Mouse (Mus musculus) 3134 (cell line): ENCODE results near the gene Acbd4.

Experiments
- DNase-seq: peaks from one replicate; pipeline ENCODE4 v3.0.0-alpha.2; 2011; ENCODE audit warnings: low spot score; ENCODE audit not compliant: insufficient read length; ENCODE audit errors: extremely low read depth

The Acbd4 gene

DNA sequence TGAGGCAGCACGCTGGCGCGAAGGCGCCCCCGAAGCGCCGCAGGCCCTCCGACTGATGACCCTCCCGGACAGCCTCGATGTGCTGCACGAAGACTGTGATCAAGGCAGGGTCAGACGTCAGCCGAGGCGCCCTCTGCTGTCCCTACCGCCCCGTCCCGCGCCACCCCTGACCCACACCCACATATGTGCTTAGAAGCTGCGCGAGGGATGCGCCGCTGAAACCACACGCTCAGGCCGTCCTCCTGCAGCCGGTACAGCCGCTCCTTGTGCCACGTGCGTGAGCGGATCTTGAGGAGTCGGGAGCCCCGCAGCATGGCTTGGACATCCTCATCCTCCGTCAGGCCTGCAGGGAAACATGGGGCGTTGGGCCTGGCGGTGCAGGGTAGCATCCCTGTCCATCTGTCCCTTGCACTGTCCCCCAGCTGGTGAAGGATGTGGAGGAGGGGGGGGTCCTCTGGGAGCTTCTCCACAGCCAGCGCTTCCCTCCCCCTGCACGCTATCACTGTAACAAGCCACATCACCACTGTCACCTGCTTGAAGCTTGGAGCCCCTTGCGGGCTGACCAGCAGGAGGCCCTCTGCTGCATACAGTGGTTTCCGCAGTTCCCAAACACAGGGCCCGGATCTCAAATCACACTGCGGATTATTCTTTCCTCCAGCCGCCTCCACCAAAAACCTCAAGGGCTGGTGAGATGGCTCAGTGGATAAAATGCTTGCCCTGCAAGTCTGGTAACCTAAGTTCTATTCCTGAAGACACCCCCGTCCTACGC, 21.0 kb upstream of the Acbd4 start:
- no peak for DNase-seq

DNA sequence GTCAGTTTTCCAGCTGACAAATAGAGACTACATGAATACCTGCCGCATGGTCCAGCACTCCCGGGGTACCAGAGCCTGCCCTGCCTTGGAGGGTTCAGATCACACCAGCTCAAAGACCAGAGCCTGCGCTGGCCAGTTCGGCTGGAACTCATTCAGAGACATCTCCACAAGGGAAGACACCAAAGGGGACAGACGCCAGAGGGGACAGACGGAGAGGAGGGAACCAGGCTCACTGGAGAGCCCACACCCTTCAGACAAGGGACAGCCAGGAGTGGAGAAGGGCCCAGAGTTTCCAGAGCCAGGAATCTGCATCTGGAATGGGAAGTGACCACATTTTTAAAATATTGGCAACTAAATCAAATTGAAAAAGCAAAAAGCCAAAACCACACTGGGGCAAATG, 19.9 kb upstream of the Acbd4 start:
- DNase-seq: no peak

DNA sequence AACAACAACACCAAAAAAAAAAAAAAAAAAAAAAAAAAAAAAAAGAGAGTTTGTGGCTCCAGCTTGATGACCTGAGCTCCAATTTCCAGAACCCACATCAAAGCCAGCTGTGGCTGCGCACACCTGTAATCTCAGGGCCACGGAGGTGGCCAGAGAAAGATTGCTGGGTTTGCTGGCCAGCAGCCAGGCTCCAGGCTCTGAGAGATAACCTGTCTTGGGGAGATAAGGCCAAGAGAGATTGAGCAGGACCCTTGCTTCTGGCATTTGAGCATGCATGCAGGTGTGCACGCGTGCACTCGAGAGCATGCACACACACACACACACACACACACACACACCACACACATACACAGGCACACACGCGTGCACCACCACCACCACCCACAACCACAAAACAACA, 8.2 kb upstream of the Acbd4 start:
- no peak for DNase-seq

DNA sequence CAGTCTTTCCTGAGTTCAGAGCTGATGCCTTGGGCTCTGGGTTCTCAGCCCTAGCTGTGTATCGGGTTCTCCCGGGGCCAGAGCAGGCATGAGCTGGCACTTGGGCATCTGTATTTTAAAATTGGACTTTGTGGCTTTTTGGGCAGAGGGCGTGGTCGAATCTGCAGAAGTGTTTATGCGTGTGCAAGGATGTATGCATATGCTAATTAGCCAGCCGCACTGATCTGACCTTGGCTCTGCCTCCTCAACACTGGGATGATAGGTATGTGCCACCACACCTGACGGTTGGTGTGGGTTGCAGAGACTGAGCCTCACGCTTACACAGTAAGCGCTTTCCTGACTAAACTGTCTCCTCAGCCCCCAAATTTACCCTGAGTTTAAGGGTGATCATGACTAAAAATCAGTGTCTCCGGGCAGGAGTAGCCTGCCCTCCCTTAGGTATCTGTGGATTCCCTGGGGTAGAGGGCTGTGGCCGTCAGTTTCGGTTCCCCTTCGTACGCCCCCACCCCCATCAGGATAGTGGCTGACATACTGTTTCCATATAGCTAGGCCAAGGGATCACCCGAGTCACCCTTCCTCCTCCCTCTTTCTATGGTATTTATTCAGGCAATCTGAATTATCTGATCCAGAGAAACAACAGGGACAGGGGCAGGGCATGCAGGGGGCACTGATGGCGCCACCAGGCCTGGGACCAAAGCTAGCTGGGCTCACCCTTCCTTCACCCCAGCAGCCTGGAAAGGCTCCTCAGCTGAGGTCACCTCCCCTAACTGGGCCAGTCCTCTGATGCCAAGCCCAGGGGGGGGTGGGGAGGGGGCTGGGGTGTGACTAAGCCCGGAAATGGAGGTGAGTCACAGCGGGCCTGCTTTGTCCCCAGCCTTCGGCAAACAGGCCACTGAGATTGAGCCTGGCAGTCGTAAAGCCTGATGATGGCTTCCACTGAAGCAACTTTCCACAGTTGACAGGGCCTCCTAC, 7.3 kb upstream of the Acbd4 start:
- DNase-seq: peak; percentile 91

DNA sequence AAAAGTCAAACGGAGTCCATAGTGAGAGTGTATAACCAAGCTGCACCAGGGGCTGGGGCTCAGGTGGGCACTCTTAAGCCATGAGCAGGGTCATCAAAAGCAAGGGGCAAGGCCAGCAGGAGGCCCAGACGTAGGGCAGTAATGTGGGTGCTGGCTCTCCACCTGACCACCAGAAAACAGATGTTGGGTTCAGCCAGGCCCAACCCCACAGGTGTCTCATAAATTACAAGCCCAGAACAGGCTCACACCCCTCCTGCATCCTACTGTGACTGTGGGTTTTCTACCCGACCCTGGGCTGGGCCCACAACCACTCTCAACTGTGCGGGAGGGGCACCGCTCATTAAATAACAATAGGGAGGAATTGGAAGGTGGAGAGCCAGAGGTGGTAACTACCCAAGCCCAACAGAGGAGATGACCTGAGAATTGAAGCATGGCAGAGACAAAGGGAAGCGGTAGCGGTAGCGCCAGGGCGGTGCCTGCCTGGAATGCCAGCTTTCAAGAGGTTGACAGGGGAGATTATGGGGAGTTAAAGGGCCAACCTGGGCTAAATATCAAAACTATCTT, 6.3 kb upstream of the Acbd4 start:
- DNase-seq: no peak

DNA sequence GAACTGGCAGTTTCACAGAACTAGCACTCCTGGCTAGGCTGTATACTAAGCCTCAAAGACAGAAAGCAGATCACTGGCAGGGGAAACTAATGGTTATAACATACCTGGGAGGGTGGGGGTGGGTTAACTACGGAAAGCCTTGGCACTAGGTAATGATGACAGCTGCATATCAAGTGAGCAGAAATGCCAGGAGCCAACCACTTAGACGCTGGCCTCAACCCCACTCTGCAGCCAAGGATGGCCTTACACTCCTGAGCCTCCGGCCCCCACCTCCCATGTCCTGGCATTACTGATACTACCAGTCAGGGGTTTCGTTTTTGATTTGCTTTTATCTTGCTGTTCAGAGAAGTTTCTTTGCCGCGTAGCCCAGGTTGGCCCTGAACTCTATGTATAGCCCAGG, 5.7 kb upstream of the Acbd4 start:
- DNase-seq: no peak

DNA sequence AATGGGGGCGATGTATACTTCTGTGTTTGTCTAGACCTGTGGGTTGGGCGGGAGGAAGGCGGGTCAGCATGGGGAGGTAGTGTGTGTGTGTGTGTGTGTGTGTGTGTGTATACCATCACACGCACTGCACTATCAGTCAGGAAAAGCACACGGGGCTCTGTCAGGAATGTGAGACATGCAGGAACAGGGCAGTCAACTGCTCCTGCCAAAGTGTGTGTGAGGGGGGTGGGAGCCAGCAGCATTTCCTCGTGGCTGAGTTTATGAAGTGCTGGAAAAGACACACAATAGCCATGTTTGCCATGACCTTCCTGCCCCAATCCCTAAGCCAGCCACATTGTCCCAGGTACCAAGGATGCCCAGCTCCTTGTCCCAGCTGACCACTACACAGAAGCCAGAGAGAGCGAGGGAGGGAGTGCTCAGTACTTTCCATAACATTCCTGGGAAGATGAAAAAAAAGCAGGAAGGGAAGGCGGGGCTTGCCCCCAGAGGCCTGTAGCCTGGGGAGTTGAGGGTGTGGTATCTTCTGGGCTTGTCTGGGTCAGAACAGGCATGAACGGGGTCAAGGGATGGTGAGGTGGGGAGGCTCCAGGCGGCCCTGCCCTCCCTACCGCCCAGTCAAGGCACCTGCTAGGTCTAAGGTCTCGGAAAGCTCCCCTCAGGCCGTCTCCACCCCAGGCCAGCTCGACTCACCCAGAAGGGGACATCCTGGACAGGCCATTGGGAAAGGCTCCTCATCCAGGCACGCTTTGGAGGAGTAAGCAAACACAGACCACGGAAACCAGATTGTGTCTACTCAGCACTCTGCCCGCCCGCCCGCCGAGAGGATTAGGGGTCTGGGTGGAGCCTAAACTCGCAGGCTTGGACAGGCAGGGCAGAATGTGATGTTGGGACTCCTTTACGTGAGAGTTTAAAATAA, 4.2 kb upstream of the Acbd4 start:
- DNase-seq: peak; percentile 80

DNA sequence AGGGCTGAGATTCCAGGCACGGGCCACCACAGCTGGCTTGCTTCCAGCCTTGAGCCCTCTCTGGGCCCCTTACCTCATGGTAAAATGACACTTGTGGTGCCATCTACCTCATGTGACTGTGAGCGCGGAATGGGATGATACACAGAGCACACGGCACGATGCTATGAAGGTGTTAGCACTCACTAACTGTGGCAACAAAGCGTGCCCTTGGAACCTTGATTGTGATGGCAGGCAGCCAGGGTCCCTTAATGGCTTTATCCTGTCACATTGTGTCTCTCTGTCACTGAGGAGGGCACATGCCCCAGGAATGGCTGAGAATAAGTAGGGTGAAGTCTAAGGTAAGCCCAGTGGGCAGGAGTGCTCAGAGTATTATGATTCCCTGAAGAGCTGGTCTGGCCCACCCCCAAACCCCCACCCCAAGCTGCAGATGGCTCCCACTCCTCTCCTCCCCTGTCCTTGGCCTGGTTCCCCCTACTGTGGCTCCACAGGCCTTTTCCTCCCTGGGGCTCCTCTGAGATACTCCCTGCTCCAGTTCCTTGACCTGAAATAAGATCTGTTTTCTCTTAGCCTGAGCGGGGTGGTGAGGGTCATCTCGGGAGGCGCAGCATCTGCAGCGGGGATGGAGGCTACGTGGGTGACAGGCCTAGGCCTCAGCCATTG, 2.8 kb upstream of the Acbd4 start:
- no peak for DNase-seq

DNA sequence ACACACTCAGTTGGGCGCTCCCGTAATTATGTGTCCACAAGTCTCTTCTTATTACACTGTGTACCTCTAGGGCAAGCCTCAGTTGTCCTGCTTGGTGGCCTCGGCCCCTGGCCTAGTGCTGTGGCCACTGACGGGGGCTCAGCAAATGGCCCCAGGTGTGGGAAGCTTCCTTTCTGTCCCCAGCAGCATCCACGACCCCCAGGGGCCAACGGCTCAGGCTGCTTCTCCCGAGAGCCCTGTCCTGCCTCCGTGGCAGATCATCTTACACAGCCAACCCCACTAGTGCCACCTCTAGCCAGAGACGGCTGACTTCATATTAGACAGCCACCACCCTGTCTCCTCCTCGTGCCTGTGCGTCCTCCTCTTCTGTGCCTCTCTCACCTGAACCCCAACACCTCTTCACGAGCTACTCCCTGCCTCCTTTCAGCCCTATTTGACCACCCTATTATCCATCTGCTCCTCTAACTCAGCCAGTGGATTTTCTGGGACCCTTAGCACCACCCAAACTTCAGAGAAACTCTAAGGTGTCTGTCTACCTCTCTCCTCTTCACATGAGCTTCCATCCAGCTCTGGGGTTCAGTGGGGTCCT, 2.0 kb upstream of the Acbd4 start:
- DNase-seq: no peak

DNA sequence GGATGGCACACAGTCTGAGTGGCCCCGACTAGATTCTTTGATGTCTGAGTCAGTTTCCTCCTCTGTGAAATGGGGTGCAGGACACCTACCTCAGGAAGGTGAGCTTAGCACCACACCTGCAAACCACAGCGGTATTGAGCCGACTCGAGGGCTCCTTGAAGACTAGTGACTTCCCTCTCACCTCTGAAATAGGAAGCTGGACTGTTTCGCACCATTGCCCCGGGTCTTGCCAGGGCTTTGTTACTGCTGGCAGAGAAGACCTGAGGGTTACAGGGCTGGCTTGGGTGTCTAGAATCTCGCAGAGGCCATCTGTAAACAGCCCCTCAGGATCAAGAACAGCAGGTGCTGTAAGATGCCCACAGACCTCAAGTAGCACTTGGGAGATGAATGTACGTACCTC, 1.1 kb upstream of the Acbd4 start:
- DNase-seq: no peak

DNA sequence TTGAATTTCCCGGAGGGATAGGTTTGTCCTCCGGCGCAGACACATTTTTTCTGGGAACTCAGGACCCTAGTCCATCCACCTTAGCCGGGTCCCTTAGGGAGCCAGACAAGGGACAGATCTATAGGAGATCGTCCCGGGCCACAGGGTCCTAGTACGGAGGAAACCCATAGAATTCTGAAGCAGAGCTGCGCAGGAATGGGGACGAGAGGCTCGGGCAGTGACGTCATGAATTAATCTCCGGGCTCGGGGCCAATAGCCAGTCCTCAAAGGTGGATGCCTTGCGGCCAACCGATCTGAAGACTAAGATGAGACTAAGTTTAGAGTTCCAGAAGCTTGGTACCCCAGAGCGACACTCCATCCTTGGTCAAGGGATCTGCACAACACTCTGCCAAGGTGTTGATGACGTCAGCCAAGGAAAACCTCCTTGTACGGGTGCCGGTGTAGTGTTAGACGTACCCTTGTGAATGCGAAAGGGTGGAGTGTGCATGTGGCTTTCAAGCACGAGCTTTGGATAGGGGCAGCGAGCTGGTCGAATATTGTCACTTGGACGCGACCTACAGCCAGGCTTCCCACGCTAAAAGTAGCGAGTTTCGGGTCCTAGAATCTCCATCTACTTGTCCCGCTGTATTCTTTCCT, 502 bp downstream of the Acbd4 start:
- DNase-seq: peak; percentile 75

DNA sequence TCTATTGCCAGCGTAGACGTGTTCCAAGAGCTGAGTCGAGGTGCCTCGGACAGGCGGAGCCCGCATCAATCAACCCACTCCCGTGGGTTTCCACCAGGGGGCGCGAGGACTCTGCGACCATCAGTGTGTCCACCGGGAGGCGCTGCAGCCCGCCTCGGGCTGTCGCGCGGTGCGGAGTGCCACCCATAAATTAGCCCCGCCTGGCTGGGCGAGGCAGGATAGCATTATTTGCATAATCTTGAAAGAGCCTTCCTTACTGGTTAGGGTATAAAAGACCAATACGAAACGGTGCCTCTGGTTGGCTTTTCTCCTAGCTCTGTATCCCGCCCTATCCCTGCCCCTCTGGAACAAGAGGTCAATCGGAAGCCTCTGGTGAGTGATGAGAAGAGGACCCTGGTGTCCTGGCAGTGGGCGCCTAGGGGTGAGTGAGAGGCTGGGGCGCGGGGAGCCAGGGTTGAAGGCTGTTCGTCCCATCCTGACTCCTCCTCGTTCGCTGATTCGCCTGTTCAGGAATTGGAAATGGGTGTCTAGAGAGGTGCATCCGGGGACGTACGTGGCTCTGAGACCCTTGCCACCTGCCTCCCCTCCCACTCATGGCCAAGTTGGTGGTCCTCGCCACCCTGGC, 1.4 kb downstream of the Acbd4 start:
- peak; percentile 99 for DNase-seq

DNA sequence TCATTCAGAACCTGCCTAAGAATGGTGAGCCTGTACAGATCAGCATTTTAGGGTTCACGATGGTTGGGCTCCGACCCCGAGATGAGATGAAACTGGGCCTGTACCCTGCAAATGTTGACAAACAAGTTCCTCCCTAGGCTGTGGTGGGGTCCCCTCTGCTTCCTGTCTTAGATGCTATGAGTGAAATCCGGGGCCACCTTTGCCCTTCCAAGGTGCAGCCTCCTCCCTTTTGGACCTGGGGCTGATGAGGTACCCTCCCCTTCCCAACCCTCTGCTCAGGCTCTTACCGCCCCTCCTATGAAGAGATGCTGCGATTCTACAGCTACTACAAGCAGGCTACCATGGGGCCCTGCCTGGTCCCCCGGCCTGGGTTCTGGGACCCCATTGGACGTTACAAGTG, 2.1 kb downstream of the Acbd4 start:
- no peak for DNase-seq

DNA sequence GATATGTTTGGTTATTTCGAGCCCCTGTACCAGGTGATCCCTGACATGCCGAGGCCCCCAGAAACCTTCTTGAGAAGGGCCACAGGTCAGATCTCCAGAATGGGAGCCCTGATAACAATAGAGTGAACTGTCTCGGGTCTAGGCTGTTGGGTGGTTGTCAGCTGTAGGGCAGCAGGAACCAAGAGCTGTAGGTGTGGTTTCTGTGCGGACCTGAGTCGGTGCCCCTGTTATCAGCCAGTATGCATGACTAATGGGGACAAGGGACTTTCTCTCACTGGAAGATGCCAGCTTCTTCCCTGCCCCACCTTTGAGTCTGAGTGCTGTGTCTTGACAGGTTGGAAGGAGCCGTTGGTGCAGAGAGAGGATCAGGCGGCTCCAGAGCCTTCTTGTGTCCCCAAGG, 3.0 kb downstream of the Acbd4 start:
- DNase-seq: no peak

DNA sequence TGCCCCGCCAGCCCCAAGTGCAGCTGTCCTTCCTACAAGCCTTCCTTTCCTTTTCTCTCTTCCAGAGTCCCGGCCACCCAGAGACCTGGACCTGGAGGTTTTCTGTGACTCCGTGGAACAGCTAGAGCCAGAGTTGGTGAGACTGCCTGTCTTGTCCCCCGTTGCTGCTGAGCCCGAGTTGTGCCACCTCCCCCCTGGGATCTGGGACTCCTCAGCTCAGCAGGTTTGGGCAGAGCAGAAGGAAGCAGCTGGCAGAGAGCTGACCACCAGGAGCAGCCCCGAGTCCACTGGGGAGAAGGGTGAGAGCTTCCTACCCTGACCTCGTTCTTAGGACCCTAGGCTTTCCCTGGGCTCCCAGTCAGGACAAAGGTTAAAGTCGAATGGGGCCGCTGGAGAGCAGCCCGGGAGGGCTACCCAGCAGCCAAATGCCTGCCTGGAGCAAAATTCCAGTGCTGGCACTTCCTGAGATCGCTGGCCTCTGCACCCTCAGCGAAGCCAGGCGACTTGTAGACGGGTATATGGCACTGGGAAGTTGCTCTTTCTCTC, 3.8 kb downstream of the Acbd4 start:
- DNase-seq: no peak

DNA sequence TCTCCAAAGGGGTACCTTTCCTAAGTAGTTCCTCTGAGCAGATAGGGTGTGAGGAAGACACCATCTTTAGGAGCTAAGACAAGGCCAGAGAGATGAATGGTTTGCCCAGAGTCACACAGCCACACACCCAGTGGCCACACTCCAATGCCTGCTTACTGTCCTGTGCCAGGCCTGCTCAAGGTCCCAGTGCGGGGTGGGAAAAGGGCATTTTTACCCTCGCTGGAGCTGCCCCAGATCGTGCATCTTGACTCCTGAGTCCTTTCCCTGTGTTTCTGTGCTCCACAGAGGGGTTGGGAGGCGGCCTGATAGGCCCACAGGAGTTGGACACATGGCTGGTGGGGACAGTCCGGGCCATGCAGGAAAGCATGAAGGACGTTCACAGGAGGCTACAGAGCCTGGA, 4.3 kb downstream of the Acbd4 start:
- no peak for DNase-seq

DNA sequence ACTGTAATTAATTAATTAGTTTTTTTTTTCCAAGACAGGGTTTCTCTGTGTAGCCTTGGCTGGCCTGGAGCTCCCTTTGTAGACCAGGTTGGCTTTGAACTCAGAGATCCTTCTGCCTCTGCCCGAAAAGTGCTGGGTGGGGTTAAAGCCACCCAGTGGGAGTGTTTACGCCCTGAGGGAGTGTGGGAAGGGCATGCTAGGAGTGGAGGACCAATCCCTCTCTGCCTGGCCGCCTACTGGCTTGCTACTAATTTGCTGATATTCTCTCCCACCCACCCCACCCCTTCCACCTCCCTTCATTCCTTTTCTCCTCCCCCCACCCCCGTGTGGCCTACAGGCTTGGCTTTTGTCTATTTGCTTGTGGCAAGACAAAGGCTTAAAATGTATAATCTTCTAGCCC, 4.9 kb downstream of the Acbd4 start:
- no peak for DNase-seq

DNA sequence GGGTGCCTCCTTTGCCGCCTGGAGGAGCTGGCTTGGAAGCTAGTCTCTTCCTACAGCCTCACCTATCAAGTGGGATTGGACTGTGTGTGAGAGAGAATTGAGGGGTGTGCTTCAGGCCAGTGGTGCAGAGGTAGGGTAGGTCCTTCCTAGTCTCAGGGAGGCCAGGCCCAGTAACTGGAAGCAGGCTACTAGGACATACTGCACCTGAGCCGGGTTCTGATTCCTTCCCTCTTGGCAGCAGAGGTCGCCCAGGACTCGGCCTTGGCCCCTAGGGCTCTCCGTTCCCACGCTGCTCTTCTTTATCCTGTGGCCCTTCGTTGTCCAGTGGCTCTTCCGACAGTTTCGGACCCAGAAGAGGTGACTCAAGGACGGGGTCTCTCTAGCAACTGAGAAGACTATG, 9.8 kb downstream of the Acbd4 start:
- DNase-seq: no peak
